Mouse (Mus musculus): Measurements from ENCODE around the gene Calm4. TPM values are rescaled to one million over a fixed set of nuclear protein-coding genes. Genes with fewer than 3 reads are reported as not detected.
"Not testable (repeated sequence)": the region's sequence is repeated elsewhere in the genome, so short reads cannot be mapped to it uniquely, and the experiment has no call there.

Calm4 gene
- total RNA-seq (2014; rRNA removed) = not detected in 2 replicates
- polyA plus RNA-seq (2012; rRNA removed) = not detected in 2 replicates

DNA sequence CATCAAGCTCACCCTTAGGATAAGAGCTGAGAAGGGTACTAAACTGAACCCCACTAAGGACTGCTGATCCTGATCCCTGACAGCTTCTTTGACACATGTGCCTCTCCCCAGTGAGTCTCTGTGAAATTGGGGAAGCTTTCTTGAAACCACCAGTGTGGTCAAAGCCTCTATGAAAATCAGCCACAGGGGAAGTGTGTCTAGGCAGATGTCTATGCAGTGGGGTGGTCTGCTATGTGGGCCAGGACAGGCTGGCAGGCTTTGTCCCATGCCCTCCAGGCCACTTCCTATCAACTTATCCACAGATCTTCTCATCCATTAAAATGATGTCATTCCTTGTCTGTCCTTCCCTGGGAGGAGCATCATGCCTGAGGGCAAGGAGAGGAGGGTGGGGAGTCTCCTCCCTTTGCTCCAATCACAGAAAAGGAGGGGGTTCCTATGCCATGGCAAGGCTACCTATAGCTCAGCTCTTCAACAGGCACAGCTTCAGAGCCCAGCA lies at the start of gene Calm4:
Gene Calm4 (plus strand): TSS at position 446 of the 496 bp plus-strand sequence.
- H3K4me1 ChIP-seq (ENCODE audit: control insufficient read depth, insufficient read depth, low read length); DNase-seq (ENCODE audit: extremely low read depth, low read depth, low spot score); H3K27me3 ChIP-seq (ENCODE audit: control insufficient read depth, insufficient read depth, low read length); H3K9ac ChIP-seq (ENCODE audit: low read depth, low read length); H3K27ac ChIP-seq (replicated peaks; ENCODE audit: insufficient read depth, low read depth, low read length); H3K36me3 ChIP-seq (ENCODE audit: control insufficient read depth, insufficient read depth, low read length); H3K4me3 ChIP-seq (ENCODE audit: insufficient read depth, low read depth, low read length); H3K79me2 ChIP-seq (ENCODE audit: control insufficient read depth, insufficient read depth, low read length): not testable (repeated sequence)

- Histone ChIP-seq H3K79me2 (ENCODE audit: control insufficient read depth, insufficient read depth, low read length) (no peaks in the 10 kb centered on the region), H3K9ac (ENCODE audit: low read depth, low read length) (no peak overlapping the region), H3K36me3 (ENCODE audit: control insufficient read depth, insufficient read depth, low read length) (no peaks in the 10 kb centered on the region), H3K27me3 (ENCODE audit: control insufficient read depth, insufficient read depth, low read length) (no peaks in the 10 kb centered on the region), H3K4me1 (ENCODE audit: control insufficient read depth, insufficient read depth, low read length) (peaks cover 3% of the 10 kb centered on the region; the same call in 1 of the 2 replicates), H3K27ac (replicated peaks; ENCODE audit: insufficient read depth, low read depth, low read length) (no peak overlapping the region), H3K4me3 (ENCODE audit: insufficient read depth, low read depth, low read length) (no peak overlapping the region)
- no peak for DNase-seq (ENCODE audit: extremely low read depth, low read depth, low spot score)
- TF ChIP-seq CTCF (IDR thresholded peaks at IDR 0.05; ENCODE audit: low read depth, low read length) = no peak
- TF ChIP-seq POLR2A (IDR thresholded peaks at IDR 0.05; ENCODE audit: extremely low read depth, insufficient read depth, low read length) = no peak
- 91% methylated on average over 2 of the region's 2 CpGs for WGBS
These were observed 49.0 kb upstream of the Calm4 start for GRCm38 (mm10) chr13:3788588-3788987.

GRCm38 (mm10) chr13:3789531-3789930 lies 48.0 kb upstream of the Calm4 start:
- TF ChIP-seq CTCF (IDR thresholded peaks at IDR 0.05; ENCODE audit: low read depth, low read length) (no peak), POLR2A (IDR thresholded peaks at IDR 0.05; ENCODE audit: extremely low read depth, insufficient read depth, low read length) (no peak)
- Histone ChIP-seq H3K9ac (ENCODE audit: low read depth, low read length) (no peak overlapping the region), H3K36me3 (ENCODE audit: control insufficient read depth, insufficient read depth, low read length) (no peaks in the 10 kb centered on the region), H3K27ac (replicated peaks; ENCODE audit: insufficient read depth, low read depth, low read length) (no peak overlapping the region), H3K4me1 (ENCODE audit: control insufficient read depth, insufficient read depth, low read length) (peaks cover 3% of the 10 kb centered on the region; the same call in 1 of the 2 replicates), H3K27me3 (ENCODE audit: control insufficient read depth, insufficient read depth, low read length) (no peaks in the 10 kb centered on the region), H3K4me3 (ENCODE audit: insufficient read depth, low read depth, low read length) (no peak overlapping the region), H3K79me2 (ENCODE audit: control insufficient read depth, insufficient read depth, low read length) (no peaks in the 10 kb centered on the region)
- 82% methylated on average over 2 of the region's 2 CpGs for WGBS
- no peak for DNase-seq (ENCODE audit: extremely low read depth, low read depth, low spot score)

DNA sequence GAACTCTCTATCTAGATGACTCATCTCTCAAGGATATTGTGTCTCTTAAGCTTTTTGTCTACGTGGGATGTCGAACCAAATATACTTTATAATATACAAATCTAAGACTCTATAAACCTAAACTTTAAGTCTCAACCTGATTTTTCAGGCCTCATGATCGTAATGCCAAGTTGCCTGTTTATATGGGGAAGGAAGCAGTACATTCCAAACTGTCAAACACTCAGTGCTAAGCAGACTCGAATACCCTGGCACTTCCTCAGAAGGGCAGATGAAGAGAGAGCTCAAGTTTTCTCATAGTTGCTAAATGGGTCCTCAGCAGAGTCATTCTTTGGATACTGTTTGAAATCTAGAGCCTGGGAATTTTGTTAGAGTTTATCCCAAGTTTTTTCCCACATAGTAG lies 40.9 kb upstream of the Calm4 start:
- TF ChIP-seq CTCF (IDR thresholded peaks at IDR 0.05; ENCODE audit: low read depth, low read length) = no peak
- TF ChIP-seq POLR2A (IDR thresholded peaks at IDR 0.05; ENCODE audit: extremely low read depth, insufficient read depth, low read length) = no peak
- WGBS = 83% methylated on average over 4 of the region's 4 CpGs
- no peak overlapping the region for H3K9ac ChIP-seq (ENCODE audit: low read depth, low read length)

GRCm38 (mm10) chr13:3798751-3799150 lies 38.8 kb upstream of the Calm4 start:
- H3K36me3 ChIP-seq (ENCODE audit: control insufficient read depth, insufficient read depth, low read length) = no peaks in the 10 kb centered on the region
- TF ChIP-seq POLR2A (IDR thresholded peaks at IDR 0.05; ENCODE audit: extremely low read depth, insufficient read depth, low read length) (no peak), CTCF (IDR thresholded peaks at IDR 0.05; ENCODE audit: low read depth, low read length) (no peak)
- H3K27me3 ChIP-seq (ENCODE audit: control insufficient read depth, insufficient read depth, low read length) = no peaks in the 10 kb centered on the region
- H3K27ac ChIP-seq (replicated peaks; ENCODE audit: insufficient read depth, low read depth, low read length) = no peak overlapping the region
- no peak for DNase-seq (ENCODE audit: extremely low read depth, low read depth, low spot score)
- H3K4me1 ChIP-seq (ENCODE audit: control insufficient read depth, insufficient read depth, low read length) = no peaks in the 10 kb centered on the region
- no peak overlapping the region for H3K4me3 ChIP-seq (ENCODE audit: insufficient read depth, low read depth, low read length)
- H3K9ac ChIP-seq (ENCODE audit: low read depth, low read length) = no peak overlapping the region
- H3K79me2 ChIP-seq (ENCODE audit: control insufficient read depth, insufficient read depth, low read length) = no peaks in the 10 kb centered on the region

More for the DNA sequence above, 40.9 kb upstream of the Calm4 start:
- no peak for DNase-seq (ENCODE audit: extremely low read depth, low read depth, low spot score)
- Histone ChIP-seq H3K79me2 (ENCODE audit: control insufficient read depth, insufficient read depth, low read length) (no peaks in the 10 kb centered on the region), H3K36me3 (ENCODE audit: control insufficient read depth, insufficient read depth, low read length) (no peaks in the 10 kb centered on the region), H3K27me3 (ENCODE audit: control insufficient read depth, insufficient read depth, low read length) (no peaks in the 10 kb centered on the region), H3K4me1 (ENCODE audit: control insufficient read depth, insufficient read depth, low read length) (no peaks in the 10 kb centered on the region), H3K27ac (replicated peaks; ENCODE audit: insufficient read depth, low read depth, low read length) (no peak overlapping the region), H3K4me3 (ENCODE audit: insufficient read depth, low read depth, low read length) (no peak overlapping the region)

GRCm38 (mm10) chr13:3799386-3799785 lies 38.2 kb upstream of the Calm4 start:
- H3K36me3 ChIP-seq (ENCODE audit: control insufficient read depth, insufficient read depth, low read length) = no peaks in the 10 kb centered on the region
- H3K27ac ChIP-seq (replicated peaks; ENCODE audit: insufficient read depth, low read depth, low read length) = no peak overlapping the region
- TF ChIP-seq POLR2A (IDR thresholded peaks at IDR 0.05; ENCODE audit: extremely low read depth, insufficient read depth, low read length) = no peak
- no peak for TF ChIP-seq CTCF (IDR thresholded peaks at IDR 0.05; ENCODE audit: low read depth, low read length)
- H3K27me3 ChIP-seq (ENCODE audit: control insufficient read depth, insufficient read depth, low read length) = no peaks in the 10 kb centered on the region
- no peak for DNase-seq (ENCODE audit: extremely low read depth, low read depth, low spot score)
- H3K79me2 ChIP-seq (ENCODE audit: control insufficient read depth, insufficient read depth, low read length) = no peaks in the 10 kb centered on the region
- H3K9ac ChIP-seq (ENCODE audit: low read depth, low read length) = no peak overlapping the region
- WGBS = 64% methylated on average over 3 of the region's 3 CpGs
- H3K4me1 ChIP-seq (ENCODE audit: control insufficient read depth, insufficient read depth, low read length) = no peaks in the 10 kb centered on the region
- H3K4me3 ChIP-seq (ENCODE audit: insufficient read depth, low read depth, low read length) = no peak overlapping the region

Measured in liver, adult 2 months (tissue).